Mouse (Mus musculus) brown adipose tissue, adult 24 weeks (tissue): ENCODE data around the gene Ccr10. TPM values are rescaled to one million over a fixed set of nuclear protein-coding genes. Genes with fewer than 3 reads are reported as not detected.
"Not testable (repeated sequence)": the region's sequence is repeated elsewhere in the genome, so short reads cannot be mapped to it uniquely, and the experiment has no call there.

ENCODE experiments used
- H3K27ac ChIP-seq: fragments of 200-500 bp; replicated peaks from 2 replicates; pipeline ENCODE4 v1.5.1; 2012; ENCODE audit warnings: low read depth, mild to moderate bottlenecking, low read length
- H3K4me1 ChIP-seq: fragments of 200-500 bp; 2 replicates; pipeline ENCODE4 v1.6.1; 2012; ENCODE audit warnings: low read length, mixed read lengths; ENCODE audit not compliant: control insufficient read depth, insufficient read depth, insufficient read length
- H3K4me3 ChIP-seq: fragments of 200-500 bp; 2 replicates; pipeline ENCODE4 v1.5.1; 2012; ENCODE audit warnings: low read depth, mild to moderate bottlenecking, low read length, moderate library complexity; ENCODE audit not compliant: insufficient read depth
- polyA plus RNA-seq: library from polyadenylated mRNA; stranded (reverse); fragments of >200 nt; gene quantifications from 2 replicates; pipeline ENCODE4 v1.2.4, GENCODE M21; 2012; ENCODE audit not compliant: missing spikeins, insufficient read depth, insufficient read length

Gene Ccr10
- polyA plus RNA-seq, 1 experiment: 1.2 TPM

- Histone ChIP-seq H3K4me1 (peaks cover 11% of the 10 kb centered on the region), H3K4me3 (peak overlapping the region; percentile 82), H3K27ac (peak overlapping the region; percentile 81)
These were observed 5.7 kb downstream of the Ccr10 start for GRCm38 (mm10) chr11:101169301-101170107.

- 0 out of 2 replicates have a peak overlapping the region, but pooled peaks have one; percentile 8 for H3K27ac ChIP-seq
- peaks cover 9% of the 10 kb centered on the region for H3K4me1 ChIP-seq
- H3K4me3 ChIP-seq: peak overlapping the region; percentile 82
These were observed 6.8 kb downstream of the Ccr10 start for GRCm38 (mm10) chr11:101168301-101168980.

- Histone ChIP-seq H3K4me1 (peaks cover 8% of the 10 kb centered on the region), H3K27ac (no peak overlapping the region), H3K4me3 (no peak overlapping the region)
These were observed 7.3 kb downstream of the Ccr10 start for GRCm38 (mm10) chr11:101167963-101168300.

GRCm38 (mm10) chr11:101167211-101167962 is 7.9 kb downstream of the Ccr10 start:
- Histone ChIP-seq H3K4me3 (no peak overlapping the region), H3K27ac (no peak overlapping the region), H3K4me1 (peaks cover 6% of the 10 kb centered on the region)

- H3K27ac ChIP-seq: no peak overlapping the region
- H3K4me1 ChIP-seq: peaks cover 13% of the 10 kb centered on the region
- no peak overlapping the region for H3K4me3 ChIP-seq
These were observed 8.9 kb downstream of the Ccr10 start for GRCm38 (mm10) chr11:101166357-101166756.

- H3K27ac ChIP-seq: no peak overlapping the region
- peaks cover 15% of the 10 kb centered on the region for H3K4me1 ChIP-seq
- no peak overlapping the region for H3K4me3 ChIP-seq
These were observed 10.3 kb downstream of the Ccr10 start for GRCm38 (mm10) chr11:101164677-101165580.

- H3K4me3 ChIP-seq: no peak overlapping the region; the same call in 1 of the 2 replicates
- H3K27ac ChIP-seq: no peak overlapping the region
- H3K4me1 ChIP-seq: peaks cover 15% of the 10 kb centered on the region
These were observed 10.9 kb downstream of the Ccr10 start for GRCm38 (mm10) chr11:101164351-101164665.

- peak overlapping the region; percentile 19; the same call in 1 of the 2 replicates for H3K4me3 ChIP-seq
- 0 out of 2 replicates have a peak overlapping the region, but pooled peaks have one; percentile 6 for H3K27ac ChIP-seq
- peaks cover 15% of the 10 kb centered on the region for H3K4me1 ChIP-seq
These were observed 11.5 kb downstream of the Ccr10 start for GRCm38 (mm10) chr11:101163476-101164350.

GRCm38 (mm10) chr11:101162772-101163171 is 12.5 kb downstream of the Ccr10 start:
- Histone ChIP-seq H3K4me3 (no peak overlapping the region), H3K27ac (peak overlapping the region; percentile 49), H3K4me1 (peaks cover 12% of the 10 kb centered on the region; the same call in 1 of the 2 replicates)

- H3K4me3 ChIP-seq: no peak overlapping the region
- H3K4me1 ChIP-seq: peaks cover 12% of the 10 kb centered on the region; the same call in 1 of the 2 replicates
- H3K27ac ChIP-seq: peak overlapping the region; percentile 49
These were observed 12.9 kb downstream of the Ccr10 start for GRCm38 (mm10) chr11:101162301-101162700.

- Histone ChIP-seq H3K27ac (peak overlapping the region; percentile 49; the same call in 1 of the 2 replicates), H3K4me1 (peaks cover 12% of the 10 kb centered on the region; the same call in 1 of the 2 replicates), H3K4me3 (no peak overlapping the region)
These were observed 13.7 kb downstream of the Ccr10 start for GRCm38 (mm10) chr11:101161551-101161950.

GRCm38 (mm10) chr11:101160981-101161505 is 14.2 kb downstream of the Ccr10 start:
- peaks cover 14% of the 10 kb centered on the region for H3K4me1 ChIP-seq
- not testable (repeated sequence) for H3K27ac ChIP-seq, H3K4me3 ChIP-seq

- H3K27ac ChIP-seq: not testable (repeated sequence)
- peaks cover 16% of the 10 kb centered on the region for H3K4me1 ChIP-seq
These were observed 15.1 kb downstream of the Ccr10 start for GRCm38 (mm10) chr11:101160151-101160550.

More at GRCm38 (mm10) chr11:101160151-101160550, 15.1 kb downstream of the Ccr10 start:
- H3K4me3 ChIP-seq: not testable (repeated sequence)
